Mouse (Mus musculus) ES-Bruce4 (cell line): ENCODE data around the gene Vmn2r87. TPM values are rescaled to one million over a fixed set of nuclear protein-coding genes. Genes with fewer than 3 reads are reported as not detected.
"Not testable (repeated sequence)": the region's sequence is repeated elsewhere in the genome, so short reads cannot be mapped to it uniquely, and the experiment has no call there.

Experiments
- H3K27ac ChIP-seq: 2 replicates; pipeline ENCODE4 v1.5.1; 2012; ENCODE audit warnings: low read length, inconsistent platforms; ENCODE audit not compliant: insufficient read depth
- H3K27me3 ChIP-seq: 2 replicates; pipeline ENCODE4 v1.6.1; 2012; ENCODE audit warnings: mild to moderate bottlenecking, low read length, inconsistent platforms; ENCODE audit not compliant: control insufficient read depth, poor library complexity, insufficient read depth, severe bottlenecking
- H3K36me3 ChIP-seq: 2 replicates; pipeline ENCODE4 v1.6.1; 2012; ENCODE audit warnings: inconsistent platforms, mild to moderate bottlenecking, low read length, moderate library complexity; ENCODE audit not compliant: control insufficient read depth, poor library complexity, insufficient read depth, severe bottlenecking
- H3K4me1 ChIP-seq: one replicate; pipeline ENCODE4 v1.8.1; 2011; ENCODE audit warnings: low read length; ENCODE audit not compliant: control insufficient read depth, insufficient read depth
- H3K4me3 ChIP-seq: 2 replicates; pipeline ENCODE4 v1.5.1; 2011; ENCODE audit warnings: low read depth, mild to moderate bottlenecking, low read length
- H3K9ac ChIP-seq: 2 replicates; pipeline ENCODE4 v1.6.1; 2012; ENCODE audit warnings: low read depth, mild to moderate bottlenecking, inconsistent platforms; ENCODE audit not compliant: poor library complexity, severe bottlenecking
- H3K9me3 ChIP-seq: replicated peaks from 2 replicates; pipeline ENCODE4 v1.6.1; 2012; ENCODE audit warnings: mild to moderate bottlenecking, low read length, inconsistent platforms; ENCODE audit not compliant: control insufficient read depth, poor library complexity, insufficient read depth, severe bottlenecking
- CTCF ChIP-seq: IDR thresholded peaks from one replicate; pipeline ENCODE4 v1.8.1; 2011; ENCODE audit warnings: low read depth, low read length
- EP300 ChIP-seq: IDR thresholded peaks from 2 replicates; pipeline ENCODE4 v1.6.1; 2011; ENCODE audit warnings: low read depth, low read length; ENCODE audit not compliant: insufficient read depth
- POLR2A ChIP-seq: IDR thresholded peaks from one replicate; pipeline ENCODE4 v1.8.1; 2011; ENCODE audit warnings: low read length; ENCODE audit not compliant: insufficient read depth
- polyA plus RNA-seq: library from polyadenylated mRNA; stranded (reverse); fragments of >200 nt; gene quantifications from 2 replicates; pipeline ENCODE4 v1.2.4, GENCODE M21; 2011; ENCODE audit warnings: low read depth; ENCODE audit not compliant: missing spikeins, insufficient read depth, insufficient read length

Gene Vmn2r87
- not detected in 2 replicates for polyA plus RNA-seq

- no peaks in the 10 kb centered on the region for H3K4me1 ChIP-seq
- no peak within 1 kb of the TSS for H3K27ac ChIP-seq
- no peaks in the 10 kb centered on the region for H3K9me3 ChIP-seq
- H3K27me3 ChIP-seq, result no peaks in the 10 kb centered on the region
- no peaks in the 10 kb centered on the region for H3K36me3 ChIP-seq
- no peak within 1 kb of the TSS for H3K4me3 ChIP-seq
- TF ChIP-seq POLR2A (no peak), CTCF (no peak), EP300 (no peak)
- no peak within 1 kb of the TSS for H3K9ac ChIP-seq
Measured at GRCm38 (mm10) chr10:130497296-130497695, at the start of gene Vmn2r87. Gene Vmn2r87, minus strand, starts transcription at chr10:130497396.

DNA sequence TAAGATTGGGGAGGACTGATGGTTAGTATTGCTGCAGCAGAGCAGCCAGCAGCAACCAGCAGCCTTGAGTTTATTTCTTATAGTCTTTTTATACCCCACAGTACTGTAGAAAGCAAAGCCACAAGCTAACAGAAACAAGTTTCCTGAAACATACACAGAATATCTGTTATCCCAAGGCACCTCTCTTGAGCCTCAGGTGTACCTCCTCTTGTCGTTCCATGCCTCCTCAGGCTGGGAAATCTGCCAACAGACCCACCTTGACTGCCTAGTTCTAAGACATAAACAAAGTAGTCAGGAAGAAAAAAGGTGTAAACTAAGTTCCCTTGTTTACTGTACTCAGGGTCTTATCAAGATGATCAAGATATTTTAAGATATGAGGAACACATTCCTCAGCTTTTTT is 47.1 kb upstream of the Vmn2r87 start:
- not testable (repeated sequence) for H3K36me3 ChIP-seq, H3K4me3 ChIP-seq, H3K4me1 ChIP-seq, H3K9ac ChIP-seq, H3K27me3 ChIP-seq, H3K27ac ChIP-seq
- H3K9me3 ChIP-seq, result peaks cover 33% of the 10 kb centered on the region

DNA sequence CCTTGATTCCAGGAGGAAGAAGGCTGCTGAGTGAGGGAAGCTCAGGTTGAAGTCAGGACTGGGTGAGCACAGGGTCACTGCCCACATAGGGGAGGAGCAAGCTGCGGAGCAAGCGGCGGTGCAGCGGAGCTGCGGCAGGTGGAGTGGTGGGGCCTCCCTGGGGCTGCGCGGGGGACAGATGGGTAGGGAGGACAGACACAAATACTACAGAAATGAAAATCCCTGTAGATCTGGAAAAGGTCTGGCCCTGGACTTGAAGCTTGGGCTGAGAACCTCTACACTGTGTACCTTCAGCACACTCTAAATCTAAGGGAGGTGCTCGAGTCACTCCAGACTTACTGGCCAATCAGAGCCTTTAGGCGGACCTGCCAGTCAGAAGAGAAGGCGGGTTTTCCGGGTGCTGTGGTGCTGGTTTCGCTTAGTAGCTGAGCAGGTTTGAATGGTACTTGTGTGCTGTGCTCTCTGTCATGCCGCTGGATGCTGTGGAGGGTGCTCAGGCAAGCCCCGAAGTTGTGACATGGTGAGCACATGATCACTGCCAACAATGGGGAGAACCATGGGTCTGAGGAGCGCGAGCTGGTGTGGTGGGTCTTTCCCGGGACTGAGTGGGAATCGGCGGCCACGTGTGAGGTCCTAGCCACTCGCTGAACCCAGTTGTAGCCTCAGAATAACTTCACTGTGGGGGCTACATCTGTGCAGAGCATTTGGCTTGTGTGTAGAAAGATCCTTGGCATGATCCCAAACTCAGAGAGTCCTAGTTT is 44.9 kb upstream of the Vmn2r87 start:
- Histone ChIP-seq H3K4me3 (peak overlapping the region; percentile 99), H3K9me3 (peaks cover 19% of the 10 kb centered on the region), H3K27ac (peak overlapping the region; percentile 73), H3K9ac (peak overlapping the region; percentile 53)
- not testable (repeated sequence) for H3K4me1 ChIP-seq, H3K27me3 ChIP-seq, H3K36me3 ChIP-seq
- TF ChIP-seq POLR2A, result peak; percentile 77

DNA sequence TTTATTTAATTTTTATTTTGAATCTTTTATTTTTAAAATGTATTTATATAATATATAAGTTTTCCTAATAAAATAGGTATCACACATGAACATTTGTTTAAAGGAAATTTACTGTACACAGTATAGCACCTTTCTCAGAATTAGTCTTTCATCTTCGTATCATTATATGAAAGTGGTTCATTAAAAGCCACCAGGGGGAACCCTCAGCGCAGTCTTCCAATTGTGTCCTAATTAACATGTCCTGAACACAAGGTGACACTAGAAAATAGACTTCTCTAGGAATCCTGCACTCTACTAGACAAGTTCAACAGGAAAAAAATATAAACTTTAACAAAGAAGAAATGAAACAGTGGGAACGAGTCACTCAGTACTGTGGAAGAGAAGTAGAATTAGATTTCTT is 38.9 kb upstream of the Vmn2r87 start:
- Histone ChIP-seq H3K4me1 (no peaks in the 10 kb centered on the region), H3K27me3 (no peaks in the 10 kb centered on the region), H3K9me3 (no peaks in the 10 kb centered on the region), H3K36me3 (no peaks in the 10 kb centered on the region), H3K4me3 (no peak overlapping the region), H3K9ac (no peak overlapping the region), H3K27ac (no peak overlapping the region)
- no peak for TF ChIP-seq POLR2A
- TF ChIP-seq EP300, result no peak
- no peak for TF ChIP-seq CTCF

DNA sequence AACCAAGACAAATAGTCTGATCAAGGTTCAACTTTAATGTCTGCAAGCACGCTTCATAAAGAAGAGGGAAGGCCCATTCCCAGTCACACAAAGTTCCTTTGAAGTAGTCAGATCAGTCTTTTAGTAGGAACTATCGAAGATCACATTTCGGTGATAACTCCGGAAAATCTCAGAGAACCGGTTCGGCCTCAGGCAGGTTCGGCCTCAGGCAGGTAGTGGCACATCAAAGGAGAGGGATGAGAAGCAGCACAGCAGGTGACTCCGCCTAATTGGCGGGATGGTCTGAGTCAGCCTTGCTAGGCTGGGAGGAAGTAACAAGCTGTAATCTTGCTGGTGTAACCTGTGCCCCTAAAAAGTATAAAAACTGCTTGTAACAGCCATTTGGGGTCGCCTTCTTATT is 30.7 kb upstream of the Vmn2r87 start:
- TF ChIP-seq POLR2A (no peak), EP300 (0 out of 2 replicates have a peak, but pooled peaks have one; percentile 32), CTCF (no peak)
- no peaks in the 10 kb centered on the region for H3K4me1 ChIP-seq
- no peak overlapping the region for H3K9ac ChIP-seq
- H3K36me3 ChIP-seq, result no peaks in the 10 kb centered on the region
- H3K4me3 ChIP-seq, result no peak overlapping the region
- no peaks in the 10 kb centered on the region for H3K27me3 ChIP-seq
- H3K27ac ChIP-seq, result no peak overlapping the region
- no peaks in the 10 kb centered on the region for H3K9me3 ChIP-seq

DNA sequence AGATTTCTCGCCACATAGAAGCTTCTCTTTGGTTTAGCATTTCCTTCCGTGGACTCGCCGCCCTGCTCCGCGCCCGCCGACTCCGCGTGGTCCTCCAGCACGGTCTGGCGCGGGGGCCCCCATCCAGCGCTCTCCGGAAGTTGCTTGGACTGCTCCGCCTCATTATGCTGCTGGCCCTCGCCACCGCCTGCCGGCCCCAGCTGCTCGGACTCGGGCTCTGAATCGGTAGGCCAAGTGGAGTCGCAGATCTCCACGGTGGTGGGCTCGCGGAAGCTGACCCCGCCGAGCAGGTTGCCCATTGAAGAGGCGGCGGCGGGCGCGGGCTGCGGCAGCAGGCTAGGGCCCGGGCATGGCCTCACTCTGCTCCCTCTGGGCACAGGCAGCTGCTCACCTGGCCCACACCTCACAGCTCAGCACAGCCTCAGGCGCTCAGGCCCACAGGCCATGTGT is 26.9 kb downstream of the Vmn2r87 start:
- H3K9ac ChIP-seq, result peak overlapping the region; percentile 51
- H3K27ac ChIP-seq, result no peak overlapping the region
- no peaks in the 10 kb centered on the region for H3K9me3 ChIP-seq
- no peaks in the 10 kb centered on the region for H3K27me3 ChIP-seq
- H3K4me1 ChIP-seq, result no peaks in the 10 kb centered on the region
- no peaks in the 10 kb centered on the region for H3K36me3 ChIP-seq
- peak overlapping the region; percentile 75 for H3K4me3 ChIP-seq
- TF ChIP-seq EP300 (no peak), POLR2A (no peak), CTCF (no peak)

GRCm38 (mm10) chr10:130455950-130456349 is 41.2 kb downstream of the Vmn2r87 start, which contains the start of gene Vmn2r86:
Gene Vmn2r86, minus strand, starts transcription at chr10:130456050.
- not testable (repeated sequence) for H3K4me3 ChIP-seq, H3K27me3 ChIP-seq, H3K9ac ChIP-seq, H3K27ac ChIP-seq, H3K9me3 ChIP-seq, H3K4me1 ChIP-seq, H3K36me3 ChIP-seq
